Mouse (Mus musculus) MEL (cell line): ENCODE results near the gene Ptpre. TPM values are rescaled to one million over a fixed set of nuclear protein-coding genes. Genes with fewer than 3 reads are reported as not detected.

Source experiments
- DNase-seq: peaks from one replicate; pipeline ENCODE4 v3.0.0; 2011; ENCODE audit warnings: low read depth, low spot score
- H3K27ac ChIP-seq: 2 replicates; pipeline ENCODE4 v1.5.1; 2012; ENCODE audit warnings: low read depth, mild to moderate bottlenecking, control low read depth, low read length, moderate library complexity; ENCODE audit not compliant: control insufficient read depth
- H3K27me3 ChIP-seq, 2 experiments: fragments of 150-350 bp in 1 of 2; sonication (generic) in 1 of 2; 2 replicates each; pipeline ENCODE4 v1.6.1; 2012; ENCODE audit warnings: low read length in 2 of 2, mild to moderate bottlenecking in 2 of 2, improper control_type of control experiment in 1 of 2, moderate library complexity in 1 of 2; ENCODE audit not compliant: insufficient read depth in 2 of 2, control insufficient read depth in 1 of 2
- H3K36me3 ChIP-seq, 2 experiments: 2 replicates each; pipeline ENCODE4 v1.6.1; 2012 to 2014; ENCODE audit warnings: low read length in 2 of 2, improper control_type of control experiment in 1 of 2, inconsistent platforms in 1 of 2, mild to moderate bottlenecking in 1 of 2; ENCODE audit not compliant: insufficient read depth in 2 of 2, control insufficient read depth in 1 of 2
- H3K4me1 ChIP-seq, 2 experiments: fragments of 150-350 bp in 1 of 2; sonication (generic) in 1 of 2; 2 replicates each; pipeline ENCODE4 v1.6.1; 2012; ENCODE audit warnings: low read length in 2 of 2, improper control_type of control experiment in 1 of 2, mild to moderate bottlenecking in 1 of 2; ENCODE audit not compliant: insufficient read depth in 2 of 2, control insufficient read depth in 1 of 2
- H3K4me3 ChIP-seq, 2 experiments: fragments of 150-350 bp in 1 of 2; sonication (generic) in 1 of 2; 2 replicates each; pipeline ENCODE4 v1.5.1; 2012; ENCODE audit warnings: low read depth in 2 of 2, low read length in 2 of 2, mild to moderate bottlenecking in 2 of 2, moderate library complexity in 2 of 2, control low read depth in 1 of 2, improper control_type of control experiment in 1 of 2; ENCODE audit not compliant: control insufficient read depth in 1 of 2, insufficient read depth in 1 of 2
- H3K79me2 ChIP-seq: 2 replicates; pipeline ENCODE4 v1.6.1; 2012; ENCODE audit warnings: mild to moderate bottlenecking, low read length, moderate library complexity; ENCODE audit not compliant: control insufficient read depth, poor library complexity, insufficient read depth
- H3K9ac ChIP-seq: 2 replicates; pipeline ENCODE4 v1.6.1; 2012; ENCODE audit warnings: low read depth, mild to moderate bottlenecking, control low read depth, low read length, moderate library complexity; ENCODE audit not compliant: control insufficient read depth, poor library complexity, severe bottlenecking
- H3K9me3 ChIP-seq: fragments of 150-350 bp; sonication (generic); replicated peaks from 2 replicates; pipeline ENCODE4 v1.6.1; 2012; ENCODE audit warnings: mild to moderate bottlenecking, low read length, improper control_type of control experiment, moderate library complexity; ENCODE audit not compliant: insufficient read depth
- BHLHE40 ChIP-seq: IDR thresholded peaks from 2 replicates; pipeline ENCODE4 v1.6.1; 2012; ENCODE audit warnings: low read depth, mild to moderate bottlenecking, inconsistent platforms, low read length, improper control_type of control experiment, borderline replicate concordance
- CHD1 ChIP-seq: IDR thresholded peaks from 2 replicates; pipeline ENCODE4 v1.6.1; 2012; ENCODE audit warnings: low read depth, mild to moderate bottlenecking, inconsistent platforms, low read length, improper control_type of control experiment
- CHD2 ChIP-seq: IDR thresholded peaks from 2 replicates; pipeline ENCODE4 v1.6.1; 2011; ENCODE audit warnings: low read length, improper control_type of control experiment
- CTCF ChIP-seq, 3 experiments: IDR thresholded peaks in 2 of 3; conservative IDR thresholded peaks in 1 of 3; 2 replicates each; pipeline ENCODE4 v1.5.1; 2011 to 2012; ENCODE audit warnings: low read length in 3 of 3, low read depth in 2 of 3, mild to moderate bottlenecking in 2 of 3, improper control_type of control experiment in 1 of 3, inconsistent platforms in 1 of 3, mixed read lengths in 1 of 3, moderate library complexity in 1 of 3; ENCODE audit not compliant: control insufficient read depth in 1 of 3, insufficient read depth in 1 of 3, poor library complexity in 1 of 3, severe bottlenecking in 1 of 3
- E2F4 ChIP-seq: IDR thresholded peaks from 2 replicates; pipeline ENCODE4 v1.6.1; 2011; ENCODE audit warnings: low read depth, low read length, improper control_type of control experiment, borderline replicate concordance
- ELF1 ChIP-seq: IDR thresholded peaks from 2 replicates; pipeline ENCODE4 v1.6.1; 2014; ENCODE audit warnings: low read depth, mild to moderate bottlenecking, inconsistent platforms, low read length, improper control_type of control experiment, moderate library complexity
- EP300 ChIP-seq, 2 experiments: IDR thresholded peaks; 2 replicates each; pipeline ENCODE4 v1.6.1; 2011; ENCODE audit warnings: improper control_type of control experiment in 2 of 2, low read length in 2 of 2, low read depth in 1 of 2, mild to moderate bottlenecking in 1 of 2
- ETS1 ChIP-seq: IDR thresholded peaks from 2 replicates; pipeline ENCODE4 v1.6.1; 2012; ENCODE audit warnings: low read depth, mild to moderate bottlenecking, inconsistent platforms, low read length, improper control_type of control experiment, moderate library complexity
- GABPA ChIP-seq: IDR thresholded peaks from 2 replicates; pipeline ENCODE4 v1.6.1; 2012; ENCODE audit warnings: low read depth, mild to moderate bottlenecking, inconsistent platforms, low read length, improper control_type of control experiment, moderate library complexity
- JUND ChIP-seq: IDR thresholded peaks from 2 replicates; pipeline ENCODE4 v1.6.1; 2011; ENCODE audit warnings: low read depth, mild to moderate bottlenecking, improper control_type of control experiment, low read length
- KAT2A ChIP-seq: conservative IDR thresholded peaks from 2 replicates; pipeline ENCODE4 v1.6.1; 2012; ENCODE audit warnings: low read depth, low read length, improper control_type of control experiment, inconsistent platforms
- MAX ChIP-seq: IDR thresholded peaks from 2 replicates; pipeline ENCODE4 v1.6.1; 2011; ENCODE audit warnings: low read length, improper control_type of control experiment
- MAZ ChIP-seq: IDR thresholded peaks from 2 replicates; pipeline ENCODE4 v1.6.1; 2012; ENCODE audit warnings: low read depth, mild to moderate bottlenecking, inconsistent platforms, low read length, improper control_type of control experiment
- MXI1 ChIP-seq: IDR thresholded peaks from 2 replicates; pipeline ENCODE4 v1.6.1; 2011; ENCODE audit warnings: mild to moderate bottlenecking, low read depth, low read length, improper control_type of control experiment
- MYB ChIP-seq: IDR thresholded peaks from 2 replicates; pipeline ENCODE4 v1.6.1; 2011; ENCODE audit warnings: mild to moderate bottlenecking, low read depth, low read length, improper control_type of control experiment
- MYC ChIP-seq: IDR thresholded peaks from 2 replicates; pipeline ENCODE4 v1.6.1; 2011; ENCODE audit warnings: low read depth, mild to moderate bottlenecking, low read length, improper control_type of control experiment, moderate library complexity
- NELFE ChIP-seq: IDR thresholded peaks from 2 replicates; pipeline ENCODE4 v1.6.1; 2011; ENCODE audit warnings: low read depth, low read length, improper control_type of control experiment
- NRF1 ChIP-seq: IDR thresholded peaks from 2 replicates; pipeline ENCODE4 v1.6.1; 2014; ENCODE audit warnings: low read depth, mild to moderate bottlenecking, inconsistent platforms, low read length, improper control_type of control experiment, moderate library complexity; ENCODE audit not compliant: poor library complexity, insufficient read depth, severe bottlenecking
- POLR2A ChIP-seq, 2 experiments: IDR thresholded peaks; 2 replicates each; pipeline ENCODE4 v1.6.1; 2011 to 2012; ENCODE audit warnings: low read length in 2 of 2, mild to moderate bottlenecking in 2 of 2, control low read depth in 1 of 2, improper control_type of control experiment in 1 of 2, low read depth in 1 of 2, moderate library complexity in 1 of 2; ENCODE audit not compliant: control insufficient read depth in 1 of 2, insufficient read depth in 1 of 2, poor library complexity in 1 of 2
- POLR2AphosphoS2 ChIP-seq: IDR thresholded peaks from 2 replicates; pipeline ENCODE4 v1.6.1; 2011; ENCODE audit warnings: low read length, improper control_type of control experiment
- POLR2AphosphoS5 ChIP-seq: IDR thresholded peaks from 2 replicates; pipeline ENCODE4 v1.6.1; 2012; ENCODE audit warnings: low read depth, borderline replicate concordance, mild to moderate bottlenecking, inconsistent platforms, low read length, moderate library complexity, mixed read lengths
- RAD21 ChIP-seq: IDR thresholded peaks from 2 replicates; pipeline ENCODE4 v1.6.1; 2011; ENCODE audit warnings: mild to moderate bottlenecking, low read depth, low read length, improper control_type of control experiment
- RCOR1 ChIP-seq: IDR thresholded peaks from 2 replicates; pipeline ENCODE4 v1.6.1; 2012; ENCODE audit warnings: low read depth, mild to moderate bottlenecking, inconsistent platforms, low read length, improper control_type of control experiment
- SIN3A ChIP-seq: IDR thresholded peaks from 2 replicates; pipeline ENCODE4 v1.6.1; 2012; ENCODE audit warnings: low read length, improper control_type of control experiment, inconsistent platforms
- TAL1 ChIP-seq: IDR thresholded peaks from 2 replicates; pipeline ENCODE4 v1.6.1; 2012; ENCODE audit warnings: mild to moderate bottlenecking, inconsistent platforms, low read length, moderate library complexity, mixed read lengths
- TBP ChIP-seq: IDR thresholded peaks from 2 replicates; pipeline ENCODE4 v1.8.0; 2011; ENCODE audit warnings: low read depth, low read length, improper control_type of control experiment
- TCF12 ChIP-seq: IDR thresholded peaks from 2 replicates; pipeline ENCODE4 v1.6.1; 2014; ENCODE audit warnings: low read depth, mild to moderate bottlenecking, inconsistent platforms, low read length, improper control_type of control experiment, moderate library complexity
- UBTF ChIP-seq: IDR thresholded peaks from 2 replicates; pipeline ENCODE4 v1.6.1; 2012; ENCODE audit warnings: low read depth, mild to moderate bottlenecking, inconsistent platforms, low read length, improper control_type of control experiment, moderate library complexity, borderline replicate concordance; ENCODE audit not compliant: insufficient read depth
- USF2 ChIP-seq, 2 experiments: IDR thresholded peaks; 2 replicates each; pipeline ENCODE4 v1.6.1; 2011 to 2012; ENCODE audit warnings: improper control_type of control experiment in 2 of 2, low read length in 2 of 2, borderline replicate concordance in 1 of 2, inconsistent platforms in 1 of 2, low read depth in 1 of 2, mild to moderate bottlenecking in 1 of 2; ENCODE audit not compliant: insufficient read depth in 1 of 2
- ZC3H11A ChIP-seq: IDR thresholded peaks from 2 replicates; pipeline ENCODE4 v1.6.1; 2012; ENCODE audit warnings: low read depth, mild to moderate bottlenecking, inconsistent platforms, low read length, improper control_type of control experiment
- ZKSCAN1 ChIP-seq: IDR thresholded peaks from 2 replicates; pipeline ENCODE4 v1.6.1; 2012; ENCODE audit warnings: low read depth, mild to moderate bottlenecking, inconsistent platforms, low read length, improper control_type of control experiment, moderate library complexity
- ZMIZ1 ChIP-seq: IDR thresholded peaks from 2 replicates; pipeline ENCODE4 v1.6.1; 2012; ENCODE audit warnings: low read depth, mild to moderate bottlenecking, inconsistent platforms, low read length, improper control_type of control experiment, moderate library complexity
- polyA plus RNA-seq, 2 experiments: library from polyadenylated mRNA; stranded (reverse) in 1 of 2; unstranded in 1 of 2; fragments of >175 nt in 1 of 2; fragments of >200 nt in 1 of 2; gene quantifications; 2 replicates each; pipeline versions ENCODE4 v1.2.1 to v1.2.4; 2012; ENCODE audit warnings: low replicate concordance in 2 of 2, low read depth in 1 of 2; ENCODE audit not compliant: insufficient read length in 2 of 2, insufficient read depth in 1 of 2, missing spikeins in 1 of 2
- total RNA-seq: library from RNA; depleted of rRNA; stranded (reverse); fragments of 300-350 nt; gene quantifications from 2 replicates; pipeline ENCODE4 v1.2.3, GENCODE M21; 2012

Ptpre gene
- total and polyA plus RNA-seq, 3 experiments = 4.9 to 12.9 TPM; not detected in 1

- TF ChIP-seq TCF12 = 0 out of 2 replicates have a peak, but pooled peaks have one; percentile 27
- 0 out of 2 replicates have a peak, but pooled peaks have one; percentile 38 for TF ChIP-seq RCOR1
- peak; percentile 63 for TF ChIP-seq SIN3A
- peak in 1 of 2 experiments; percentile 40; a peak in 2 of 4 replicates for TF ChIP-seq POLR2A (IDR thresholded peaks at IDR 0.05; ENCODE audit: control insufficient read depth in 1 of 2, insufficient read depth in 1 of 2, low read depth in 1 of 2, low read length in 2 of 2, poor library complexity in 1 of 2)
These were observed 43.2 kb downstream of the Ptpre start (continued) for GRCm38 (mm10) chr7:135580306-135581091.

GRCm38 (mm10) chr7:135581128-135581527 lies 43.8 kb downstream of the Ptpre start:
- H3K4me3 ChIP-seq = peak overlapping the region in 1 of 2 experiments; percentile 9; a peak in 1 of 4 replicates
- no peaks in the 10 kb centered on the region for H3K27me3 ChIP-seq
- peak overlapping the region; percentile 54 for H3K9ac ChIP-seq
- H3K27ac ChIP-seq = peak overlapping the region; percentile 99
- peaks cover 0 to 67% of the 10 kb centered on the region in 2 experiments; a peak in 2 of 4 replicates for H3K36me3 ChIP-seq
- peak; percentile 89 for DNase-seq
- no peaks in the 10 kb centered on the region for H3K9me3 ChIP-seq
- peaks cover 23% of the 10 kb centered on the region for H3K79me2 ChIP-seq
- peaks cover 26 to 70% of the 10 kb centered on the region in 2 experiments for H3K4me1 ChIP-seq
- TF ChIP-seq MAZ (peak; percentile 29; the same call in 1 of the 2 replicates), TBP (no peak; the same call in 1 of the 2 replicates), ZMIZ1 (no peak), BHLHE40 (peak; percentile 47; the same call in 1 of the 2 replicates), ELF1 (0 out of 2 replicates have a peak, but pooled peaks have one; percentile 55), JUND (peak; percentile 86), ZKSCAN1 (no peak), E2F4 (no peak), CHD2 (no peak), POLR2A (IDR thresholded peaks at IDR 0.05; ENCODE audit: control insufficient read depth in 1 of 2, insufficient read depth in 1 of 2, low read depth in 1 of 2, low read length in 2 of 2, poor library complexity in 1 of 2) (peak in 1 of 2 experiments; percentile 15; a peak in 1 of 4 replicates), TCF12 (peak; percentile 96), USF2 (IDR thresholded peaks at IDR 0.05; ENCODE audit: borderline replicate concordance in 1 of 2, insufficient read depth in 1 of 2, low read depth in 1 of 2, low read length in 2 of 2) (no peak), KAT2A (no peak), RAD21 (no peak), TAL1 (peak; percentile 94), ZC3H11A (no peak), CTCF (IDR thresholded peaks at IDR 0.05 in 2 of 3, conservative IDR thresholded peaks at IDR 0.05 in 1 of 3; ENCODE audit: control insufficient read depth in 1 of 3, insufficient read depth in 1 of 3, low read depth in 2 of 3, low read length in 3 of 3, poor library complexity in 1 of 3, severe bottlenecking in 1 of 3) (no peak), MAX (no peak; the same call in 1 of the 2 replicates), ETS1 (peak; percentile 88), POLR2AphosphoS5 (no peak), NRF1 (no peak), MYB (peak; percentile 94), RCOR1 (peak; percentile 77), MYC (peak; percentile 14; the same call in 1 of the 2 replicates), EP300 (IDR thresholded peaks at IDR 0.05; ENCODE audit: low read depth in 1 of 2, low read length in 2 of 2) (peak; percentile 97 to 98), CHD1 (no peak), MXI1 (no peak; the same call in none of the 2 replicates), GABPA (no peak), UBTF (no peak), SIN3A (peak; percentile 77), POLR2AphosphoS2 (no peak), NELFE (no peak)
